ENCODE assay signal across 14 mouse cellular contexts in the genomic region with DNA sequence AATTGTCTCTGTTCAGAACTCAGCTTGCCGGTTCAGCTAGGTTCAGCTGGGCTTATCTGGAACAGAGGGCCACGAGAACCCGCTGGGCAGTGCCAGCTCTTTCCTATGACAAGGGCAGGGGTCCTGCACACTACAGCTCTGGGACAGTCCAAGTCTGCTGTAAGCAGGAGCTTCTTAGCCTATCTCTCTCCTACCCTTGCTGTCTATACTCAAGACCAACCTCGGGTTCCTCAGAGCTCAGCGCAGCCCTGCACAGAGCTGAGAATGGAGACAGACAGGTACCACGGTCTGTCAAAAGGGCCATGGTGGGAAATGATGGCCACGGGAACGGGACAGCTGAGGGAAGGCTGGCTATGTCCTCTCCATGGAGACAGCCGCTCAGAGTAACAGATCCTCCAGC. TPM values are rescaled to one million over a fixed set of nuclear protein-coding genes. Genes with fewer than 3 reads are reported as not detected.
DNase-seq lines count a peak whose midpoint lies in the region; ATAC-seq and TF ChIP-seq lines count a peak whose summit lies in the region.
"Had no signal": no experiment of that assay in that cellular context is flagged by ENCODE, and none has a peak within 500 bp of the region (broad histone marks: within the 10 kb centered on the region; RNA-seq: fewer than 3 reads in every experiment).

No protein-coding gene starts in this region.

- H3K27ac ChIP-seq in heart, embryonic 14.5 days (replicated peaks in 1 of 2; ENCODE audit: control insufficient read depth in 1 of 2, insufficient read depth in 1 of 2, low read depth in 2 of 2, low read length in 2 of 2): no peak overlapping the region
- H3K27ac ChIP-seq in embryonic facial prominence, embryonic 14.5 days (replicated peaks; ENCODE audit: low read depth, low read length): no peak overlapping the region
- peak overlapping the region; percentile 97; the same call in 1 of the 2 replicates for H3K27ac ChIP-seq in hindbrain, embryonic 12.5 days
- H3K27ac ChIP-seq in midbrain, postnatal 0 days (ENCODE audit: low read depth, low read length): no peak overlapping the region

- no peak for ATAC-seq in heart, embryonic 14.5 days (ENCODE audit: insufficient number of reproducible peaks, insufficient read depth, low FRiP score, low read depth)
- ATAC-seq in embryonic facial prominence, embryonic 14.5 days (ENCODE audit: low read depth): no peak
- ATAC-seq in hindbrain, embryonic 12.5 days (ENCODE audit: low FRiP score): no peak
- no peak for ATAC-seq in midbrain, postnatal 0 days (ENCODE audit: low FRiP score)

- no peaks in the 10 kb centered on the region for H3K9me3 ChIP-seq in heart, embryonic 14.5 days (ENCODE audit: control insufficient read depth, low read length)
- H3K9me3 ChIP-seq in embryonic facial prominence, embryonic 14.5 days (ENCODE audit: control insufficient read depth, low read length): no peaks in the 10 kb centered on the region
- H3K9me3 ChIP-seq in hindbrain, embryonic 12.5 days (replicated peaks): no peaks in the 10 kb centered on the region
- H3K9me3 ChIP-seq in midbrain, postnatal 0 days (ENCODE audit: low read length): no peaks in the 10 kb centered on the region

- peaks cover 5% of the 10 kb centered on the region for H3K36me3 ChIP-seq in heart, embryonic 14.5 days (ENCODE audit: control insufficient read depth, insufficient read depth, low read length)
- peaks cover 5% of the 10 kb centered on the region; the same call in 1 of the 2 replicates for H3K36me3 ChIP-seq in embryonic facial prominence, embryonic 14.5 days (ENCODE audit: control insufficient read depth, insufficient read depth, low read length)
- peaks cover 30% of the 10 kb centered on the region for H3K36me3 ChIP-seq in hindbrain, embryonic 12.5 days
- H3K36me3 ChIP-seq in midbrain, postnatal 0 days (ENCODE audit: insufficient read depth, low read length): peaks cover 27% of the 10 kb centered on the region

- DNase-seq in heart, adult 18-20 months: no peak
- DNase-seq in embryonic facial prominence, embryonic 14.5 days (ENCODE audit: low spot score): no peak
- DNase-seq in midbrain, postnatal 0 days (ENCODE audit: low spot score): no peak
- no peak for DNase-seq in retina, embryonic 14.5 days (ENCODE audit: low spot score)
- no peak for DNase-seq in left cerebral cortex, postnatal 4 days
- DNase-seq: liver had no signal

- intact Hi-C loops in left cerebral cortex, postnatal 4 days (cut with DNase I): no loop called here

- WGBS in heart, embryonic 14.5 days: 70% methylated on average over 9 of the region's 9 CpGs
- 81% methylated on average over 9 of the region's 9 CpGs for WGBS in embryonic facial prominence, embryonic 14.5 days
- 80% methylated on average over 9 of the region's 9 CpGs for WGBS in hindbrain, embryonic 12.5 days
- 71% methylated on average over 9 of the region's 9 CpGs for WGBS in midbrain, postnatal 0 days

- H3K4me2 ChIP-seq in heart, embryonic 14.5 days (ENCODE audit: low read length): peak overlapping the region; percentile 69
- H3K4me2 ChIP-seq in embryonic facial prominence, embryonic 14.5 days (ENCODE audit: low read depth, low read length): peak overlapping the region; percentile 75; the same call in 1 of the 2 replicates
- H3K4me2 ChIP-seq in hindbrain, embryonic 12.5 days (replicated peaks): peak overlapping the region; percentile 76
- H3K4me2 ChIP-seq in midbrain, postnatal 0 days (ENCODE audit: low read depth, low read length, poor library complexity, severe bottlenecking): peak overlapping the region; percentile 87

- TF ChIP-seq CTCF in midbrain, postnatal 0 days (IDR thresholded peaks at IDR 0.05): no peak

- peaks cover 65% of the 10 kb centered on the region for H3K27me3 ChIP-seq in heart, embryonic 14.5 days (ENCODE audit: control insufficient read depth, insufficient read depth, low read length)
- peaks cover 21% of the 10 kb centered on the region for H3K27me3 ChIP-seq in embryonic facial prominence, embryonic 14.5 days (replicated peaks; ENCODE audit: control insufficient read depth, insufficient read depth, low read length)
- peaks cover 7% of the 10 kb centered on the region; the same call in 1 of the 2 replicates for H3K27me3 ChIP-seq in hindbrain, embryonic 12.5 days
- H3K27me3 ChIP-seq in midbrain, postnatal 0 days (ENCODE audit: insufficient read depth, low read length): no peaks in the 10 kb centered on the region
- H3K27me3 ChIP-seq: CH12.LX had no signal

- no peak overlapping the region for H3K9ac ChIP-seq in heart, embryonic 14.5 days (ENCODE audit: low read length)
- no peak overlapping the region for H3K9ac ChIP-seq in embryonic facial prominence, embryonic 14.5 days (ENCODE audit: low read depth, low read length)
- H3K9ac ChIP-seq in hindbrain, embryonic 12.5 days: 0 out of 2 replicates have a peak overlapping the region, but pooled peaks have one; percentile 82
- peak overlapping the region; percentile 92 for H3K9ac ChIP-seq in midbrain, postnatal 0 days (replicated peaks; ENCODE audit: low read length, poor library complexity, severe bottlenecking)

- no peak overlapping the region for H3K4me3 ChIP-seq in heart, embryonic 14.5 days (ENCODE audit: control insufficient read depth in 1 of 2, insufficient read depth in 1 of 2, low read depth in 1 of 2, low read length in 2 of 2)
- H3K4me3 ChIP-seq in embryonic facial prominence, embryonic 14.5 days (ENCODE audit: low read depth, low read length): no peak overlapping the region
- peak overlapping the region; percentile 59 for H3K4me3 ChIP-seq in hindbrain, embryonic 12.5 days
- H3K4me3 ChIP-seq in midbrain, postnatal 0 days (ENCODE audit: low read depth, low read length): peak overlapping the region; percentile 66

- H3K4me1 ChIP-seq in heart, embryonic 14.5 days (ENCODE audit: control insufficient read depth in 2 of 2, insufficient read depth in 2 of 2, low read length in 2 of 2): peaks cover 31 to 44% of the 10 kb centered on the region in 2 experiments
- peaks cover 19% of the 10 kb centered on the region; the same call in 1 of the 2 replicates for H3K4me1 ChIP-seq in embryonic facial prominence, embryonic 14.5 days (ENCODE audit: control insufficient read depth, insufficient read depth, low read length)
- H3K4me1 ChIP-seq in hindbrain, embryonic 12.5 days: peaks cover 77% of the 10 kb centered on the region
- peaks cover 35% of the 10 kb centered on the region for H3K4me1 ChIP-seq in midbrain, postnatal 0 days (ENCODE audit: insufficient read depth, low read length)

RNA-seq across cellular contexts. Expression of a gene that starts 2.6 kb away (rescaled TPM):
- polyA plus RNA-seq in heart, embryonic 14.5 days (2014; fragmentation: Nextera tagmentation; extraction: Ambion mirVana): 0.22 and 0.86 TPM in 2 replicates
- total RNA-seq in heart, adult 18-20 months (2021): 1 to 10 TPM in 1 of 2 experiments, under 1 TPM in 1; 0.62 to 1.2 TPM
- polyA plus RNA-seq in embryonic facial prominence, embryonic 14.5 days (2014; fragmentation: Nextera tagmentation; extraction: Ambion mirVana): 7.0 and 8.5 TPM in 2 replicates
- polyA plus RNA-seq in hindbrain, embryonic 12.5 days (2016; fragmentation: Nextera tagmentation; extraction: Ambion mirVana): 85.6 and 86.3 TPM in 2 replicates
- total RNA-seq in midbrain, postnatal 0 days (2014; rRNA removed): 86.9 and 92.3 TPM in 2 replicates
- 67.6 and 68.0 TPM in 2 replicates for polyA plus RNA-seq in midbrain, postnatal 0 days (2015; fragmentation: Nextera tagmentation; extraction: Ambion mirVana)
- total RNA-seq in left cerebral cortex, postnatal 4 days (2021): 10 to 100 TPM; 94.4 to 99.0 TPM

RNA-seq across cellular contexts. Expression of a gene that starts 22.6 kb away (rescaled TPM):
- polyA plus RNA-seq in heart, embryonic 14.5 days (2014; fragmentation: Nextera tagmentation; extraction: Ambion mirVana): 34.8 and 39.8 TPM in 2 replicates
- total RNA-seq in heart, adult 18-20 months (2021): 100 to 1,000 TPM; 103 to 107 TPM
- polyA plus RNA-seq in embryonic facial prominence, embryonic 14.5 days (2014; fragmentation: Nextera tagmentation; extraction: Ambion mirVana): 33.7 and 35.7 TPM in 2 replicates
- 36.5 and 37.3 TPM in 2 replicates for polyA plus RNA-seq in hindbrain, embryonic 12.5 days (2016; fragmentation: Nextera tagmentation; extraction: Ambion mirVana)
- 35.1 and 46.6 TPM in 2 replicates for total RNA-seq in midbrain, postnatal 0 days (2014; rRNA removed)
- polyA plus RNA-seq in midbrain, postnatal 0 days (2015; fragmentation: Nextera tagmentation; extraction: Ambion mirVana): 31.3 and 31.4 TPM in 2 replicates
- 10 to 100 TPM; 50.5 to 52.2 TPM for total RNA-seq in left cerebral cortex, postnatal 4 days (2021)

RNA-seq across cellular contexts. Expression of a gene that starts 35.2 kb away (rescaled TPM):
- not detected in 2 replicates for polyA plus RNA-seq in heart, embryonic 14.5 days (2014; fragmentation: Nextera tagmentation; extraction: Ambion mirVana)
- not detected for total RNA-seq in heart, adult 18-20 months (2021)
- not detected in 2 replicates for polyA plus RNA-seq in embryonic facial prominence, embryonic 14.5 days (2014; fragmentation: Nextera tagmentation; extraction: Ambion mirVana)
- polyA plus RNA-seq in hindbrain, embryonic 12.5 days (2016; fragmentation: Nextera tagmentation; extraction: Ambion mirVana): not detected in 2 replicates
- total RNA-seq in midbrain, postnatal 0 days (2014; rRNA removed): not detected in 2 replicates
- not detected in 2 replicates for polyA plus RNA-seq in midbrain, postnatal 0 days (2015; fragmentation: Nextera tagmentation; extraction: Ambion mirVana)
- total RNA-seq in left cerebral cortex, postnatal 4 days (2021): not detected
- total RNA-seq: adrenal gland, postnatal 25 days; CH12.LX; hematopoietic stem cell, adult 5-6 weeks; layer of hippocampus, postnatal 14 days had no signal
- polyA plus RNA-seq: kidney, embryonic 14.5 days; lung, postnatal 0 days had no signal

RNA-seq across cellular contexts. Expression of a gene that starts 55.1 kb away (rescaled TPM):
- polyA plus RNA-seq in heart, embryonic 14.5 days (2014; fragmentation: Nextera tagmentation; extraction: Ambion mirVana): 2.3 and 3.9 TPM in 2 replicates
- total RNA-seq in heart, adult 18-20 months (2021): 1 to 10 TPM; 7.6 to 7.9 TPM
- polyA plus RNA-seq in embryonic facial prominence, embryonic 14.5 days (2014; fragmentation: Nextera tagmentation; extraction: Ambion mirVana): 12.2 and 15.1 TPM in 2 replicates
- 5.7 and 9.6 TPM in 2 replicates for polyA plus RNA-seq in hindbrain, embryonic 12.5 days (2016; fragmentation: Nextera tagmentation; extraction: Ambion mirVana)
- total RNA-seq in midbrain, postnatal 0 days (2014; rRNA removed): 16.1 and 25.0 TPM in 2 replicates
- polyA plus RNA-seq in midbrain, postnatal 0 days (2015; fragmentation: Nextera tagmentation; extraction: Ambion mirVana): 14.8 and 15.6 TPM in 2 replicates
- total RNA-seq in left cerebral cortex, postnatal 4 days (2021): 10 to 100 TPM; 16.6 to 20.8 TPM
- total RNA-seq: hematopoietic stem cell, adult 5-6 weeks had no signal

RNA-seq across cellular contexts. Expression of a gene that starts 56.5 kb away (rescaled TPM):
- polyA plus RNA-seq in heart, embryonic 14.5 days (2014; fragmentation: Nextera tagmentation; extraction: Ambion mirVana): 52.9 and 56.5 TPM in 2 replicates
- total RNA-seq in heart, adult 18-20 months (2021): 10 to 100 TPM; 24.7 to 26.0 TPM
- 93.5 and 93.7 TPM in 2 replicates for polyA plus RNA-seq in embryonic facial prominence, embryonic 14.5 days (2014; fragmentation: Nextera tagmentation; extraction: Ambion mirVana)
- 89.5 and 95.8 TPM in 2 replicates for polyA plus RNA-seq in hindbrain, embryonic 12.5 days (2016; fragmentation: Nextera tagmentation; extraction: Ambion mirVana)
- 45.6 and 71.3 TPM in 2 replicates for total RNA-seq in midbrain, postnatal 0 days (2014; rRNA removed)
- 64.3 and 67.1 TPM in 2 replicates for polyA plus RNA-seq in midbrain, postnatal 0 days (2015; fragmentation: Nextera tagmentation; extraction: Ambion mirVana)
- total RNA-seq in left cerebral cortex, postnatal 4 days (2021): 10 to 100 TPM; 55.6 to 58.9 TPM

Comparison
In these comparisons a context has a peak if more than half of its experiments do, and no peak if none do; other contexts are left out.
1. H3K4me3 ChIP-seq: peak in hindbrain, embryonic 12.5 days (single experiment) and midbrain, postnatal 0 days (single experiment); none in heart, embryonic 14.5 days (0 of 2) and embryonic facial prominence, embryonic 14.5 days (single experiment).
2. H3K9ac ChIP-seq: peak in hindbrain, embryonic 12.5 days (single experiment) and midbrain, postnatal 0 days (single experiment); none in heart, embryonic 14.5 days (single experiment) and embryonic facial prominence, embryonic 14.5 days (single experiment).
3. Peak in every context shown above with its lines, with median percentiles within 50 percentile points of each other: H3K4me2 ChIP-seq.